Mouse (Mus musculus) inflammation-experienced regulatory T-cells, adult 16 weeks (primary cell): ENCODE measurements around the gene Cbfa2t3. TPM values are rescaled to one million over a fixed set of nuclear protein-coding genes. Genes with fewer than 3 reads are reported as not detected.

Experiments
- polyA plus RNA-seq: library from polyadenylated mRNA; unstranded; fragments of 100-300 nt; shearing (Covaris generic); gene quantifications from one replicate; pipeline ENCODE4 v1.2.1, GENCODE M21; 2017

Cbfa2t3 gene
- 0.30 TPM for polyA plus RNA-seq

GRCm38 (mm10) chr8:122699005-122699492 lies at the start of gene Cbfa2t3:
Gene Cbfa2t3 (minus strand): TSS chr8:122699109.

DNA sequence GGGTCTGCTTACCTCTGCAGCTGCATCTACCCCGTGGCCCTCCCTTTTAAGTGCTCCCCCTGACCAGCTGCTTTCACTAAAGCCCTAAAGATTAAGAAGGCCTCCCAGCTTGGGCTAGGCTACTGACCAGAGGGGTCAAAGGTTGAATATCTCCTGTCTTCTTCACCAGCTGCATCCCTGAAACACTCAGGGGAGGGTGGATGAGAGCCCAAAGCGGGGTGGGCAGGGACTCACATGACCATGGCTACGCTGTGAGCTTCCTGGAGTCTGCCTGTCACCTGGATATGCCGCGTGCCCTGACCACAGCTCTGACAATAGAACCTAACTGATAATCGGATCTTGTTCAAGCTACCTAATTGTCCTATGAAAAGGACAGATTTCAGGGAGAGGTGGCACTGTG lies 76.2 kb downstream of the Cbfa2t3 start, which contains the start of gene Pabpn1l:
TSS of gene Pabpn1l (minus strand) at position 13 of the 400 bp plus-strand sequence.

GRCm38 (mm10) chr8:122611295-122612133 lies 87.4 kb downstream of the Cbfa2t3 start, which contains the start of the genes Galns and Trappc2l:
Gene Galns (minus strand): TSS chr8:122611463.
Gene Trappc2l (plus strand): TSS chr8:122611640.

GRCm38 (mm10) chr8:122576648-122577022 lies 122.3 kb downstream of the Cbfa2t3 start, which contains the start of gene Aprt:
Gene Aprt (minus strand): TSS chr8:122576909.

Other genes starting within 250 kb of the Cbfa2t3 start
- gene Snai3, start 238.4 kb downstream of the Cbfa2t3 start, polyA plus RNA-seq, result 3.5 TPM
- 39.6 TPM for gene Rnf166, start 223.0 kb downstream of the Cbfa2t3 start, polyA plus RNA-seq
- 82.8 TPM for gene Ctu2, start 223.0 kb downstream of the Cbfa2t3 start, polyA plus RNA-seq
- gene Piezo1, start 147.8 kb downstream of the Cbfa2t3 start, polyA plus RNA-seq, result 7.6 TPM
- gene Cdt1, start 131.1 kb downstream of the Cbfa2t3 start, polyA plus RNA-seq, result 21.6 TPM
- gene Aprt, start 122.2 kb downstream of the Cbfa2t3 start, polyA plus RNA-seq, result 201 TPM
- gene Galns, start 87.6 kb downstream of the Cbfa2t3 start, polyA plus RNA-seq, result 15.9 TPM
- gene Trappc2l, start 87.5 kb downstream of the Cbfa2t3 start, polyA plus RNA-seq, result 54.2 TPM
- not detected for gene Pabpn1l, start 76.4 kb downstream of the Cbfa2t3 start, polyA plus RNA-seq
- 7.2 TPM for gene Acsf3, start 76.4 kb upstream of the Cbfa2t3 start, polyA plus RNA-seq
- 0.09 TPM for gene Cdh15, start 148.9 kb upstream of the Cbfa2t3 start, polyA plus RNA-seq